Mouse (Mus musculus): Measurements from ENCODE around the gene Tex2. TPM values are rescaled to one million over a fixed set of nuclear protein-coding genes. Genes with fewer than 3 reads are reported as not detected.

Gene Tex2
- total and polyA plus RNA-seq, 2 experiments from 2014 or later = 30.8 to 60.5 TPM

GRCm38 (mm10) chr11:106607316-106607715 lies 5.9 kb downstream of the Tex2 start:
- H3K27ac ChIP-seq = no peak overlapping the region
- TF ChIP-seq CTCF (IDR thresholded peaks at IDR 0.05; ENCODE audit: low read depth) = no peak
- H3K36me3 ChIP-seq (ENCODE audit: insufficient read depth, low read length) = no peaks in the 10 kb centered on the region
- H3K9ac ChIP-seq (replicated peaks; ENCODE audit: low read length) = no peak overlapping the region
- no peak for ATAC-seq
- peaks cover 10% of the 10 kb centered on the region for H3K4me1 ChIP-seq (ENCODE audit: insufficient read depth, low read length)
- WGBS = 72% methylated on average over 6 of the region's 6 CpGs
- no peak for DNase-seq (ENCODE audit: low spot score)
- no peaks in the 10 kb centered on the region for H3K27me3 ChIP-seq (ENCODE audit: insufficient read depth, low read length)
- H3K4me3 ChIP-seq (ENCODE audit: low read length) = no peak overlapping the region
- H3K4me2 ChIP-seq (ENCODE audit: low read depth, low read length) = no peak overlapping the region
- no peaks in the 10 kb centered on the region for H3K9me3 ChIP-seq (ENCODE audit: low read length)

- no peaks in the 10 kb centered on the region for H3K9me3 ChIP-seq (ENCODE audit: low read length)
- ATAC-seq = no peak
- H3K36me3 ChIP-seq (ENCODE audit: insufficient read depth, low read length) = no peaks in the 10 kb centered on the region
- no peak overlapping the region for H3K4me2 ChIP-seq (ENCODE audit: low read depth, low read length)
- TF ChIP-seq CTCF (IDR thresholded peaks at IDR 0.05; ENCODE audit: low read depth) = no peak
- no peak overlapping the region for H3K27ac ChIP-seq
- WGBS = 51% methylated on average over 5 of the region's 5 CpGs
- H3K4me3 ChIP-seq (ENCODE audit: low read length) = no peak overlapping the region
- DNase-seq (ENCODE audit: low spot score) = no peak
- peaks cover under 1% of the 10 kb centered on the region; the same call in 1 of the 2 replicates for H3K4me1 ChIP-seq (ENCODE audit: insufficient read depth, low read length)
- H3K9ac ChIP-seq (replicated peaks; ENCODE audit: low read length) = peak overlapping the region; percentile 24; the same call in 1 of the 2 replicates
- H3K27me3 ChIP-seq (ENCODE audit: insufficient read depth, low read length) = no peaks in the 10 kb centered on the region
These were observed 7.2 kb downstream of the Tex2 start for GRCm38 (mm10) chr11:106606042-106606441.

GRCm38 (mm10) chr11:106603230-106603629 lies 10.0 kb downstream of the Tex2 start:
- whole genome bisulfite sequencing = 92% methylated on average over 11 of the region's 11 CpGs
- ATAC-seq (no peak), DNase-seq (ENCODE audit: low spot score) (no peak)
- Histone ChIP-seq H3K27me3 (ENCODE audit: insufficient read depth, low read length) (no peaks in the 10 kb centered on the region), H3K36me3 (ENCODE audit: insufficient read depth, low read length) (no peaks in the 10 kb centered on the region), H3K4me1 (ENCODE audit: insufficient read depth, low read length) (no peaks in the 10 kb centered on the region; the same call in 1 of the 2 replicates), H3K4me2 (ENCODE audit: low read depth, low read length) (no peak overlapping the region), H3K9me3 (ENCODE audit: low read length) (no peaks in the 10 kb centered on the region), H3K4me3 (ENCODE audit: low read length) (no peak overlapping the region), H3K9ac (replicated peaks; ENCODE audit: low read length) (no peak overlapping the region), H3K27ac (no peak overlapping the region)
- no peak for TF ChIP-seq CTCF (IDR thresholded peaks at IDR 0.05; ENCODE audit: low read depth)

GRCm38 (mm10) chr11:106600124-106600523 lies 13.1 kb downstream of the Tex2 start:
- no peak for TF ChIP-seq CTCF (IDR thresholded peaks at IDR 0.05; ENCODE audit: low read depth)
- Histone ChIP-seq H3K27ac (no peak overlapping the region), H3K9ac (replicated peaks; ENCODE audit: low read length) (no peak overlapping the region), H3K4me3 (ENCODE audit: low read length) (no peak overlapping the region), H3K4me2 (ENCODE audit: low read depth, low read length) (no peak overlapping the region), H3K36me3 (ENCODE audit: insufficient read depth, low read length) (no peaks in the 10 kb centered on the region), H3K9me3 (ENCODE audit: low read length) (no peaks in the 10 kb centered on the region), H3K4me1 (ENCODE audit: insufficient read depth, low read length) (0 out of 2 replicates have a peak, but pooled peaks cover 4% of the 10 kb centered on the region), H3K27me3 (ENCODE audit: insufficient read depth, low read length) (no peaks in the 10 kb centered on the region)
- WGBS = 75% methylated on average over 5 of the region's 5 CpGs
- ATAC-seq (no peak), DNase-seq (ENCODE audit: low spot score) (no peak)

DNA sequence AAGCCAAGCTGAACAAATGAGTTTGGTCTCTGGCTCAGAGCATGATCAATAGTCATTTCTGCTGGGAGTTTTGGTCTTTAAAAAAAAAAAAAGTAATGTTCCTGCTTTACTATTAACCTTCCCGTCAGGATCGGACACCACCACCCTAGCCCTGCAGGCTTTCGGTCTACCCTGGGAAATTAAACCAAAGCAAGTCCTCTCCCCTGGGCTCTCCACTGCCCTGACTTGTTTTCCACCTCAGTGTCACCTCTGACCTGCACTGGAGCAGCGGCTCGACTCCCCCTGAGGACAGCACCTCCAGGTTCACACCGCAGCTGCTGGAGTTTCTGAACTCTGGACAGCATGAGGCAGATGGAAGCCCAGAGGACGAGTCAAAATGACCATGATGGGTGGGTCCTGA lies 13.9 kb downstream of the Tex2 start:
- Histone ChIP-seq H3K27ac (no peak overlapping the region), H3K9ac (replicated peaks; ENCODE audit: low read length) (no peak overlapping the region), H3K36me3 (ENCODE audit: insufficient read depth, low read length) (no peaks in the 10 kb centered on the region), H3K4me3 (ENCODE audit: low read length) (no peak overlapping the region), H3K27me3 (ENCODE audit: insufficient read depth, low read length) (no peaks in the 10 kb centered on the region), H3K4me1 (ENCODE audit: insufficient read depth, low read length) (0 out of 2 replicates have a peak, but pooled peaks cover 4% of the 10 kb centered on the region), H3K9me3 (ENCODE audit: low read length) (no peaks in the 10 kb centered on the region), H3K4me2 (ENCODE audit: low read depth, low read length) (no peak overlapping the region)
- ATAC-seq (no peak), DNase-seq (ENCODE audit: low spot score) (no peak)
- WGBS = 76% methylated on average over 7 of the region's 7 CpGs
- no peak for TF ChIP-seq CTCF (IDR thresholded peaks at IDR 0.05; ENCODE audit: low read depth)

DNA sequence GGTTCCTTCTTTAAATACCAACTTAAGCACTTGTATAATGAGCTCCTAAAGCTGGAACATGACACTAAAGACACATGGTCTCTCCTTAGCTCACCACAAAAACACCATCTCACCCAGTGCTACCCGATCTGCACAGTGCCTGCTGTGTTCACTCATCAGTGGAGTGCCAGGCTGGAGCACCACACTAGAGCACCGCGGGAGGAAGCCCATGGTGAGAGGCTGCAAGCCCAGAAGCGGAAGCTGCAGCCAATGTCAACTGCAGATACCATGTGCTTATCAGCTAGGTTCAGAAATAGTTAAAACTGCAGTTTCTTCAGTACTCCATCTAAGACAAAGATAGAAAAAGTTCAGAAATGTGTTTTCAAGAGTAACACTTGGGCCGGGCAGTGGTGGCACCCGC lies 14.9 kb downstream of the Tex2 start:
- WGBS = 70% methylated on average over 6 of the region's 6 CpGs
- Histone ChIP-seq H3K27ac (no peak overlapping the region), H3K4me1 (ENCODE audit: insufficient read depth, low read length) (0 out of 2 replicates have a peak, but pooled peaks cover 4% of the 10 kb centered on the region), H3K4me2 (ENCODE audit: low read depth, low read length) (no peak overlapping the region), H3K4me3 (ENCODE audit: low read length) (no peak overlapping the region), H3K27me3 (ENCODE audit: insufficient read depth, low read length) (no peaks in the 10 kb centered on the region), H3K36me3 (ENCODE audit: insufficient read depth, low read length) (no peaks in the 10 kb centered on the region), H3K9ac (replicated peaks; ENCODE audit: low read length) (no peak overlapping the region), H3K9me3 (ENCODE audit: low read length) (no peaks in the 10 kb centered on the region)
- TF ChIP-seq CTCF (IDR thresholded peaks at IDR 0.05; ENCODE audit: low read depth) = no peak
- DNase-seq (ENCODE audit: low spot score) (no peak), ATAC-seq (no peak)

DNA sequence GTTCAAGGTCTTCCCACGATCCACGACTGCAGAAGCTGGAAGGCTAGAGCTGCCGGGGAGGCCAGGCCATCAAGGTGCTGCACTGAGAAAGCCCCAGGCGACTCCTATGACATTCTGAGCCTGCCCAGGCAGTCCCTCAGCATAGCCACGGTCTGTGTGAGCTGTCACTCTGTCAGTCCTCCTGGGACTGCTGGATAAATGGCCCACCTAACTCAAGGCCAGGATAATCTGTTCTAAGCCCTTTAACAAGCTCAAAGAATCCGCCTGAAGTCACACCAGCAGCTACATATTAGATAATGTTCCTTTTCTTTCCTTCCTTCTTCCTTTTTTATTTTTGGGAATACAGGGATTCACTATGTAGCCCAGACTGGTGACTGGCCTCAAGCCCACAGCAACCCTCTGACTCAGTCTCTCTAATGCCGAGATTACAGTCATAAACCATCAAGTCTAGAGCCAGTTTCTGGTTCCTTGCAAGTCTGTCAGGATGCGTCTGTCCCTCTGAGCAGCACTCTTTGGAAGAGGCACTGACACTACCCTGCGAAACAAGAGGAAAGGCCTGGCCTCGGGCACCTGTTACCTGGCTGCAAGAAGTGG lies 15.4 kb downstream of the Tex2 start:
- H3K4me2 ChIP-seq (ENCODE audit: low read depth, low read length) = no peak overlapping the region
- no peak overlapping the region for H3K4me3 ChIP-seq (ENCODE audit: low read length)
- no peaks in the 10 kb centered on the region for H3K36me3 ChIP-seq (ENCODE audit: insufficient read depth, low read length)
- H3K9me3 ChIP-seq (ENCODE audit: low read length) = no peaks in the 10 kb centered on the region
- H3K9ac ChIP-seq (replicated peaks; ENCODE audit: low read length) = no peak overlapping the region
- 0 out of 2 replicates have a peak, but pooled peaks cover 4% of the 10 kb centered on the region for H3K4me1 ChIP-seq (ENCODE audit: insufficient read depth, low read length)
- H3K27me3 ChIP-seq (ENCODE audit: insufficient read depth, low read length) = no peaks in the 10 kb centered on the region
- TF ChIP-seq CTCF (IDR thresholded peaks at IDR 0.05; ENCODE audit: low read depth) = no peak
- WGBS = 82% methylated on average over 10 of the region's 10 CpGs
- ATAC-seq (no peak), DNase-seq (ENCODE audit: low spot score) (no peak)
- H3K27ac ChIP-seq = no peak overlapping the region
